Mouse (Mus musculus): Measurements from ENCODE around the gene Klf7. TPM values are rescaled to one million over a fixed set of nuclear protein-coding genes. Genes with fewer than 3 reads are reported as not detected.
A peak's percentile ranks its signal among the peaks of the same experiment; 100 is the strongest.

The Klf7 gene
- 10 to 100 TPM in 1 of 2 experiments, 1 to 10 TPM in 1; 7.6 to 12.6 TPM for total RNA-seq (2021)
- long read RNA-seq, experiment 1, full-length matches to known transcripts = 3 of 5 reads
- long read RNA-seq, experiment 1, partial matches to known transcripts = 1 of 5 reads
- long read RNA-seq, experiment 1, other reads (novel, unspliced or antisense) = 1 of 5 reads
- long read RNA-seq, experiment 2, full-length matches to known transcripts = 2 of 2 reads
- long read RNA-seq, experiment 2, partial matches to known transcripts = 0 of 2 reads
- long read RNA-seq, experiment 2, other reads (novel, unspliced or antisense) = 0 of 2 reads

- Histone ChIP-seq H3K27ac (peak within 1 kb of the TSS; percentile 100), H3K4me3 (peak within 1 kb of the TSS; percentile 99)
- intact Hi-C loops (cut with DNase I) = loop anchor here (2.0 to 10.0 kb wide), 9 partner anchors 35 to 413 kb away; partner anchors contain the start of gene Creb1
- DNase-seq = peak; percentile 98
- peak; percentile 53 for TF ChIP-seq CTCF (IDR thresholded peaks at IDR 0.05)
These were observed at the start of gene Klf7 for GRCm38 (mm10) chr1:64121559-64122465. Gene Klf7 (minus strand): TSS chr1:64122282.

DNA sequence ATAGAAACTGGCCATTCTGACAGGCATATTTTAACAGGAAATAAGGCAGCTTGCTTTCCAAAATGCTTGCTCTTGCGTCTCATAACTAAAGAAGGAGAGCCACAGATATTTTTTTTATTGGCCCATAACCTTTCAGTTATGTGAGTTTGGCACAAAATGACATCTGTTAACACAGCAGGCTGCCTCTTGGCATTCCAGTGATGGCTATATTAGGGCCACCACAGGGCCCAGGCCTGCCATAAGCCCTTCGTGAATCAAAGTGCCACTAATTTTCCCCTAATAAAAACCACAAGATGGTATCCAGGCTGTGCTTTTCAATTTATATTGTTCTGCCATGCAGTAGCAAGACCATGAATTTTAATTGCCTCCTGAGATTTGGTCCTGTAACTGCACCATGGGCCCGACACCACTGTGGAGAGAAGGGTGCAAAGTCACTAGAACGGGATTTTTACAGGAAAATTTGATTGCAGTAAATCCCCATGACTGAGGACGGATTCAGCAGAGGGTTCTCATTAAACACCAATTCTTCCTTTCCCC, 42.5 kb upstream of the Klf7 start:
- no peak overlapping the region for H3K4me3 ChIP-seq
- no peak overlapping the region for H3K27ac ChIP-seq
- DNase-seq = no peak
- TF ChIP-seq CTCF (IDR thresholded peaks at IDR 0.05) = no peak
- intact Hi-C loops (cut with DNase I) = no loop called here

DNA sequence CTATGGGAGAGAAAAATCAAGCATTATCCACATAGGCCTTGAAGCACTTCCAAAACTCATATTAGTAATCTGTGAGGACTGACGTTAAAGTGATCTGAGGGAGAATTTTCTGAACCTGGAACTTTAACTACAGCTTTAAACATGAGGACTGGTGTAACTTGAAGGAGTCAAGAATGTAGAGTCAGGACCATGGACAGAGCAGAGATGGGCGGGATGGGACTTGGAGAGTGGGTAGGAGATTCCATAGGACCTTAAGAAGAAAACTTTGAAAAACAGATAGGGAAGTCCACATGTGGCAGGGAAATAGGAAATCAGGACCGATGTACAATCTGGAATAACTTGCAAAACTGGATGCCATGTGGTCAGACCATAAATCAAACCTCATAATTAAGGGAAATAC, 36.7 kb upstream of the Klf7 start:
- no peak overlapping the region for H3K4me3 ChIP-seq
- no peak for DNase-seq
- TF ChIP-seq CTCF (IDR thresholded peaks at IDR 0.05) = no peak
- intact Hi-C loops (cut with DNase I) = no loop called here
- H3K27ac ChIP-seq = no peak overlapping the region

DNA sequence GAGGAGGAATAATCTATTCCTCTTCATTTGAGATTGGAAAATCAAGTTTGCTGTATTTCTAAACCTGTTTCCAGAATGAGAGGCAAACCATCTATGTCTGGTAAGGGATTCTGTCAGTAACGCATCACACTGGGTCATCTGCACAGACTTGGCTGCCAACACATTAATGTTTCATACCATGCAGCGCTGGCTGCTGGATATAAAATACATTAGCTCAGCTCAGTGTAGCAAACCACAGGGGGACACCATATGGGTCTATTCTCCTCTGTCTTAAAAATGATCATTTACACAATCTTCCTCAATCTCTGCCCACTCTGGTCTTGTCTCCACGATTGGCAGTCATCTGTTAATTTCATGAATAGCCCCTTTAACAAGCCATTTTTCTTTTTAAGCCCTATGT, 27.1 kb upstream of the Klf7 start:
- no peak for DNase-seq
- Histone ChIP-seq H3K4me3 (no peak overlapping the region), H3K27ac (no peak overlapping the region)
- TF ChIP-seq CTCF (IDR thresholded peaks at IDR 0.05) = no peak
- intact Hi-C loops (cut with DNase I) = no loop called here

GRCm38 (mm10) chr1:64142691-64143445, 20.8 kb upstream of the Klf7 start:
- no peak overlapping the region for H3K27ac ChIP-seq
- no peak overlapping the region for H3K4me3 ChIP-seq
- intact Hi-C loops (cut with DNase I) = no loop called here
- no peak for DNase-seq
- TF ChIP-seq CTCF (IDR thresholded peaks at IDR 0.05) = no peak

- H3K4me3 ChIP-seq = no peak overlapping the region
- intact Hi-C loops (cut with DNase I) = no loop called here
- no peak for TF ChIP-seq CTCF (IDR thresholded peaks at IDR 0.05)
- H3K27ac ChIP-seq = no peak overlapping the region
- no peak for DNase-seq
These were observed 12.4 kb upstream of the Klf7 start for GRCm38 (mm10) chr1:64134439-64134838.

DNA sequence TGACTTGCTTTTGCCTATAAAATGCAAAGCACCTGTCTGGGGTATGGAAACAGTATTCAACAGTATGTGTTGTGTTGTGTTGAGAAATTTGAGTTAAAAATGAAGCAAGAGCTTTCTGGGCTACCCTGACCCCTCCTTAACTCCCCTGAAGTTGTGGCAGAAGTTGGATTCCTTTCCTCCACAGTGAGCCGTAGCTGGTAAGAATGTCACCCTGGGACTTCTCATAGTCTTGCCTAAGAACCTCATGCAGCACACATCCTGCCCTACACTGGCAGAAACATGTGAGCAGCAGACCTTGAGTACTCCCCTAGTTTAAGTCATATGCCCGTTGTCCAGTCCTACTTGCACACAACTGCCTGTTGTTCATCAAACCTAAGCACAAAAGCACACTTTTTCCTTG, 4.7 kb upstream of the Klf7 start:
- DNase-seq = no peak
- intact Hi-C loops (cut with DNase I) = loop anchor here (10.0 kb wide), 1 partner anchor 408 kb away; the partner anchor contains the start of gene Creb1
- no peak for TF ChIP-seq CTCF (IDR thresholded peaks at IDR 0.05)
- Histone ChIP-seq H3K27ac (no peak overlapping the region), H3K4me3 (no peak overlapping the region)

DNA sequence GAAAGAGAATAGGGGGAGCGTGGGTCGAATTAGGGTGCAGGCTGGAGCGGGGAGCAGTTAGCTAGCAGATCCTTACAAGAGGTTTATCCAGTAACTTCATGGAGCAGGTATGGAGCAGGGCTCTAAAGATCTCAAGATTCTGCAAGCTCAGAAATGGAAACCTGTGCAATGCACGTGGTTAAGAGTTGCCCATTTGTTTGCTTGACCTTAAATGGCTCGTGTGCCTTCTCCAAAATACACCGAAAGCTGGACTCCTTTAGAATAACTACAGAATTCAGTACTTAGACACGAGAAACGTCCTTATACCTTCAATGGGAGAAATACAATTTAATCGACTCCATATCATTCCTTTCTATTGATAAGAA, 366 bp upstream of the Klf7 start:
- no peak for DNase-seq
- intact Hi-C loops (cut with DNase I) = loop anchor here (5.0 to 10.0 kb wide), 8 partner anchors 35 to 412 kb away; partner anchors contain the start of gene Creb1
- Histone ChIP-seq H3K27ac (peak overlapping the region; percentile 100), H3K4me3 (peak overlapping the region; percentile 99)
- no peak for TF ChIP-seq CTCF (IDR thresholded peaks at IDR 0.05)

- DNase-seq = peak; percentile 61
These were observed 1.1 kb downstream of the Klf7 start for GRCm38 (mm10) chr1:64120811-64121515.

GRCm38 (mm10) chr1:64120421-64120810, 1.7 kb downstream of the Klf7 start:
- TF ChIP-seq CTCF (IDR thresholded peaks at IDR 0.05) = no peak
- Histone ChIP-seq H3K4me3 (peak overlapping the region; percentile 99), H3K27ac (peak overlapping the region; percentile 100)
- intact Hi-C loops (cut with DNase I) = loop anchor here (2.0 to 10.0 kb wide), 9 partner anchors 33 to 414 kb away; partner anchors contain the start of gene Creb1
- peak; percentile 48 for DNase-seq

More at GRCm38 (mm10) chr1:64120811-64121515, 1.1 kb downstream of the Klf7 start:
- H3K4me3 ChIP-seq = peak overlapping the region; percentile 99
- intact Hi-C loops (cut with DNase I) = loop anchor here (2.0 to 10.0 kb wide), 9 partner anchors 34 to 414 kb away; partner anchors contain the start of gene Creb1
- H3K27ac ChIP-seq = peak overlapping the region; percentile 100
- TF ChIP-seq CTCF (IDR thresholded peaks at IDR 0.05) = no peak

GRCm38 (mm10) chr1:64119851-64120250, 2.2 kb downstream of the Klf7 start:
- Histone ChIP-seq H3K4me3 (peak overlapping the region; percentile 99), H3K27ac (peak overlapping the region; percentile 100)
- peak; percentile 42 for DNase-seq
- no peak for TF ChIP-seq CTCF (IDR thresholded peaks at IDR 0.05)
- intact Hi-C loops (cut with DNase I) = loop anchor here (2.0 to 10.0 kb wide), 9 partner anchors 33 to 415 kb away; partner anchors contain the start of gene Creb1
